Mouse (Mus musculus) midbrain, embryonic 12.5 days (tissue): Measurements from ENCODE around the gene Hsd17b10. TPM values are rescaled to one million over a fixed set of nuclear protein-coding genes. Genes with fewer than 3 reads are reported as not detected.

Experiments
- ATAC-seq: fragments of 200-750 bp; cut with Nextera tagmentation; 2 replicates; pipeline ENCODE4 v1.8.0; 2017; ENCODE audit warnings: low read depth, moderate TSS enrichment, moderate library complexity; ENCODE audit not compliant: low FRiP score
- H3K27ac ChIP-seq: fragments of 300-500 bp; sonication (generic); replicated peaks from 2 replicates; pipeline ENCODE4 v1.5.1; 2016; ENCODE audit warnings: mild to moderate bottlenecking
- H3K27me3 ChIP-seq: fragments of 300-500 bp; sonication (generic); 2 replicates; pipeline ENCODE4 v1.6.1; 2016; ENCODE audit warnings: mild to moderate bottlenecking
- H3K36me3 ChIP-seq: fragments of 300-500 bp; sonication (generic); 2 replicates; pipeline ENCODE4 v1.6.1; 2016
- H3K4me1 ChIP-seq: fragments of 300-500 bp; sonication (generic); 2 replicates; pipeline ENCODE4 v1.6.1; 2016
- H3K4me2 ChIP-seq: fragments of 300-500 bp; sonication (generic); replicated peaks from 2 replicates; pipeline ENCODE4 v1.6.1; 2016; ENCODE audit warnings: mild to moderate bottlenecking, moderate library complexity
- H3K4me3 ChIP-seq: fragments of 300-500 bp; sonication (generic); 2 replicates; pipeline ENCODE4 v1.5.1; 2016; ENCODE audit warnings: mild to moderate bottlenecking
- H3K9ac ChIP-seq: fragments of 300-500 bp; sonication (generic); replicated peaks from 2 replicates; pipeline ENCODE4 v1.6.1; 2016; ENCODE audit warnings: mild to moderate bottlenecking, moderate library complexity
- H3K9me3 ChIP-seq: fragments of 300-500 bp; sonication (generic); 2 replicates; pipeline ENCODE4 v1.6.1; 2016; ENCODE audit warnings: mild to moderate bottlenecking
- WGBS: fragments of 180-500 bp; shearing (Covaris S2); methylation state at CpG from one replicate; pipeline ENCODE4 v1.1.7; 2016; 5-methylcytosine and 5-hydroxymethylcytosine counted together
- polyA plus RNA-seq: library from polyadenylated mRNA; unstranded; fragments of >200 nt; fragmentation: Nextera tagmentation; extraction: Ambion mirVana; gene quantifications from 2 replicates; pipeline ENCODE4 v1.2.1, GENCODE M21; 2016

The Hsd17b10 gene
- polyA plus RNA-seq, 1 experiment from 2014 or later, result 129 TPM

DNA sequence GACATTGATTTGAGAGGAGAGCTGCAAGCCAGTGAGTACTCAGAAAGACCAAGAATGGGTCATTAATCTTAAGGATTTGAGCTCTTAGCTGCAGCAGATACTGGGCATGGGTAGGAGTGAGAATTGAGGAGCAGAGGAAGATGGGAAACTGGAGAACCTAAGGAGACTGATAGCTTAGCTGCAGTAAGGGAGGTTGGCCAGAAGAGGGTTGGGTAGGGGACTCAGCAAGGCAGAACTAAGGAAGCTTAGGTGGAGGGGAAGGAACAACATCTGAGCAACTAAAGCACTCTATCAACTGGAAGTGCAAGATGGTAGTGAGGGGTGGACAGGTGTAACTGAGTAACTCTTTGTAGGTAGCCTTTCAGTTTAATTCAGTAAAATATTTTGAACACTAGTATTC, 45.6 kb downstream of the Hsd17b10 start:
- Histone ChIP-seq H3K4me2 (no peak overlapping the region), H3K36me3 (peaks cover 35% of the 10 kb centered on the region; the same call in 1 of the 2 replicates), H3K27me3 (peaks cover 46% of the 10 kb centered on the region), H3K27ac (no peak overlapping the region), H3K9me3 (no peaks in the 10 kb centered on the region), H3K9ac (no peak overlapping the region), H3K4me3 (no peak overlapping the region), H3K4me1 (no peaks in the 10 kb centered on the region)
- ATAC-seq, result no peak

DNA sequence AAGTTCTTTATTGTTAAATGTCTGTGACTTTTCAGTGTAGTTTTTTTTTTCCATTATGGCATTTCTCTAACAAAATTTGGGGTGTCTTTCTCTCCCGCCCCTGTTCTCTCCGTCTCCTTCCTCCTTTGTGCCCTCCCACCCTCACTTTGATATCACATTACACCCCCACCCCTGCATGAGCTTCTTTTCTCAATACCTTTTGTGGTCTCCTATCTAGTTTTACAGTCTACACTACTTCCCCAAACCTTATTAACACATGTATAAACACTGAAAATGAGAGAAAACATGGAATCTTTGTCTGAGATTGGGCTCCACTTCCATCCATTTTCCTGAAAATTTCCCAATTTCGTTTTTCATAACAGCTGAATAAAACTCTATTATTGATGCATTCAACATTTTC, 50.9 kb downstream of the Hsd17b10 start:
- no peak for ATAC-seq
- 75% methylated on average over 3 of the region's 3 CpGs for WGBS
- Histone ChIP-seq H3K4me3 (no peak overlapping the region), H3K27me3 (peaks cover 41% of the 10 kb centered on the region), H3K9me3 (no peaks in the 10 kb centered on the region), H3K27ac (no peak overlapping the region), H3K36me3 (peaks cover 18% of the 10 kb centered on the region; the same call in 1 of the 2 replicates), H3K4me2 (no peak overlapping the region), H3K4me1 (no peaks in the 10 kb centered on the region), H3K9ac (no peak overlapping the region)

Other genes with a start within 250 kb of the Hsd17b10 start
- gene Huwe1, start 201.0 kb upstream of the Hsd17b10 start, polyA plus RNA-seq, result 79.4 and 86.2 TPM in 2 replicates
- gene Ribc1, start 14.4 kb downstream of the Hsd17b10 start, polyA plus RNA-seq, result 4.8 and 5.3 TPM in 2 replicates
- gene Smc1a, start 14.6 kb downstream of the Hsd17b10 start, polyA plus RNA-seq, result 118 and 128 TPM in 2 replicates
- 1.0 and 2.4 TPM in 2 replicates for gene Iqsec2, start 142.4 kb downstream of the Hsd17b10 start, polyA plus RNA-seq
- 62.6 and 64.4 TPM in 2 replicates for gene Kdm5c, start 231.2 kb downstream of the Hsd17b10 start, polyA plus RNA-seq